Comparison of ENCODE assay signal across 21 mouse cellular contexts in genomic region chr11:84136453-84136852, GRCm38 (mm10). TPM values are rescaled to one million over a fixed set of nuclear protein-coding genes. Genes with fewer than 3 reads are reported as not detected.
"Had no signal": no experiment of that assay in that cellular context is flagged by ENCODE, and none has a peak within 500 bp of the region (broad histone marks: within the 10 kb centered on the region; RNA-seq: fewer than 3 reads in every experiment).

No protein-coding gene starts in this region.

- H3K36me3 ChIP-seq: stomach, embryonic 15.5 days had no signal

- H3K9me3 ChIP-seq: neural tube, embryonic 15.5 days; stomach, embryonic 15.5 days had no signal

- H3K4me3 ChIP-seq: neural tube, embryonic 15.5 days; stomach, embryonic 15.5 days had no signal

- H3K9ac ChIP-seq: neural tube, embryonic 15.5 days; stomach, embryonic 15.5 days had no signal

- DNase-seq: retina, postnatal 1 day; right cerebral cortex, adult 18-20 months; right cerebral cortex, postnatal 14 days; right cerebral cortex, postnatal 25 days; right cerebral cortex, postnatal 4 days; spleen, adult 18-20 months; thymus, adult 18-20 months; thymus, adult 2 months; thymus, postnatal 14 days; thymus, postnatal 25 days; thymus, postnatal 36 days; thymus, postnatal 4 days had no signal

- H3K4me1 ChIP-seq: neural tube, embryonic 15.5 days; stomach, embryonic 15.5 days had no signal

- H3K27me3 ChIP-seq: neural tube, embryonic 15.5 days; stomach, embryonic 15.5 days had no signal

- H3K4me2 ChIP-seq: neural tube, embryonic 15.5 days; stomach, embryonic 15.5 days had no signal

- H3K27ac ChIP-seq: neural tube, embryonic 15.5 days; stomach, embryonic 15.5 days; stomach, postnatal 0 days had no signal

RNA-seq across cellular contexts. Expression of gene Gm11437, which starts 30.8 kb away (rescaled TPM):
- total RNA-seq: neutrophil, adult 5-6 weeks had no signal
- polyA plus RNA-seq: spleen, adult 2 months; stomach, embryonic 14.5 days; stomach, embryonic 15.5 days; stomach, postnatal 0 days; testis, adult 2 months; thymus, adult 2 months; thymus, postnatal 0 days; urinary bladder, adult 2 months had no signal
